Mouse (Mus musculus) spleen, postnatal 14 days (tissue): ENCODE measurements at regions not wholly inside any gene's neighbourhood (a gene's known extent, or its start where the extent isn't known, plus 50 kb on each side); places are given as distances from the start of the nearest gene placed in this dataset.
"Not testable (repeated sequence)": the region's sequence is repeated elsewhere in the genome, so short reads cannot be mapped to it uniquely, and the experiment has no call there.

Experiments
- DNase-seq, 2 experiments: peaks; one replicate each; pipeline ENCODE4 v3.0.0; 2021 to 2022; ENCODE audit warnings: low spot score in 2 of 2

GRCm38 (mm10) chr17:83993028-83993427 is 145.3 kb upstream of the Haao start:
- no peak for DNase-seq

- no peak for DNase-seq
Observed at GRCm38 (mm10) chr17:83990421-83991365, 142.9 kb upstream of the Haao start.

GRCm38 (mm10) chr17:83988897-83989296 is 141.1 kb upstream of the Haao start:
- no peak for DNase-seq

GRCm38 (mm10) chr17:83988165-83988564 is 140.4 kb upstream of the Haao start:
- DNase-seq: no peak

GRCm38 (mm10) chr17:83987683-83988082 is 139.9 kb upstream of the Haao start:
- DNase-seq: no peak

- no peak for DNase-seq
Observed at GRCm38 (mm10) chr17:83985916-83986578, 138.3 kb upstream of the Haao start.

- no peak for DNase-seq
Observed at GRCm38 (mm10) chr17:83985333-83985790, 137.6 kb upstream of the Haao start.

- no peak for DNase-seq
Observed at GRCm38 (mm10) chr17:83983837-83984388, 136.2 kb upstream of the Haao start.

GRCm38 (mm10) chr17:83983070-83983836 is 135.5 kb upstream of the Haao start:
- DNase-seq: no peak

- no peak for DNase-seq
Observed at GRCm38 (mm10) chr17:83982700-83983069, 134.9 kb upstream of the Haao start.

- DNase-seq: no peak
Observed at GRCm38 (mm10) chr17:83978858-83979470, 131.2 kb upstream of the Haao start.

- no peak for DNase-seq
Observed at GRCm38 (mm10) chr17:83977725-83978124, 130.0 kb upstream of the Haao start.

GRCm38 (mm10) chr17:83975813-83976212 is 128.1 kb upstream of the Haao start:
- no peak for DNase-seq

GRCm38 (mm10) chr17:83973461-83974350 is 125.9 kb upstream of the Haao start:
- peak in 1 of 2 experiments; percentile 55 for DNase-seq

- DNase-seq: no peak
Observed at GRCm38 (mm10) chr17:83972874-83973273, 125.1 kb upstream of the Haao start.

GRCm38 (mm10) chr17:83972470-83972869 is 124.7 kb upstream of the Haao start:
- DNase-seq: no peak

- no peak for DNase-seq
Observed at GRCm38 (mm10) chr17:83972026-83972425, 124.3 kb upstream of the Haao start.

- DNase-seq: no peak
Observed at GRCm38 (mm10) chr17:83969407-83969826, 121.7 kb upstream of the Haao start.

GRCm38 (mm10) chr17:83968124-83968523 is 120.4 kb upstream of the Haao start:
- not testable (repeated sequence) for DNase-seq

GRCm38 (mm10) chr17:83967007-83967406 is 119.2 kb upstream of the Haao start:
- DNase-seq: no peak
